Mouse (Mus musculus): Measurements from ENCODE around the gene Ndufa12. TPM values are rescaled to one million over a fixed set of nuclear protein-coding genes. Genes with fewer than 3 reads are reported as not detected.
A peak's percentile ranks its signal among the peaks of the same experiment; 100 is the strongest.

The Ndufa12 gene
- total and polyA plus RNA-seq, 3 experiments, result 137 to 276 TPM; not detected in 1

DNA sequence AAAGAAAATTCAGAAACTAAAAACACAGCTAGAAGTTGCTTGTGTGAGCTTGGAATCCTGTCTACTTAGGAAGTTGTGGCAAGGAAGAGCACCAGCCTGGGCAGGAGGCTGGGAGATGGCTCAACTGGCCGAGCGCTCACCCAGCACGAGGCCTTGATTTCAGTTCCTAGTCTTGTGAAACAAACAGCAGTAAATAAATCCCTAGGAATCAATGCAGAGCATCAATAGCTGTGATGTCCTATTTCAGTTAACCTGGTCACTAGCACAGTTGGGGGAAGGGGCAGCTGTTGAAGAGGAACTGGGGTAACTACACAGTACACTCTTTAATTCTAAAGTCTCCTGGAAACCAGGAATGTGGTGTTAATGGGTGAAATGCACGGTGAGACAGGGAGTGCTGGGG is 6.5 kb downstream of the Ndufa12 start:
- H3K27me3 ChIP-seq (ENCODE audit: control insufficient read depth in 1 of 2, insufficient read depth in 2 of 2, low read length in 2 of 2), result no peaks in the 10 kb centered on the region
- peaks cover 2 to 7% of the 10 kb centered on the region in 2 experiments; a peak in 2 of 4 replicates for H3K36me3 ChIP-seq (ENCODE audit: control insufficient read depth in 1 of 2, insufficient read depth in 2 of 2, low read length in 2 of 2)
- no peak overlapping the region for H3K4me3 ChIP-seq (ENCODE audit: control insufficient read depth in 1 of 2, insufficient read depth in 1 of 2, low read depth in 2 of 2, low read length in 2 of 2)
- no peaks in the 10 kb centered on the region for H3K4me1 ChIP-seq (ENCODE audit: control insufficient read depth in 1 of 2, insufficient read depth in 2 of 2, low read length in 2 of 2)
- DNase-seq (ENCODE audit: low read depth, low spot score), result no peak
- peaks cover 14% of the 10 kb centered on the region for H3K79me2 ChIP-seq (ENCODE audit: control insufficient read depth, insufficient read depth, low read length, poor library complexity)
- no peak for TF ChIP-seq USF2 (IDR thresholded peaks at IDR 0.05; ENCODE audit: borderline replicate concordance in 1 of 2, insufficient read depth in 1 of 2, low read depth in 1 of 2, low read length in 2 of 2)
- no peak for TF ChIP-seq MAFK (IDR thresholded peaks at IDR 0.05; ENCODE audit: borderline replicate concordance, low read depth, low read length)
- TF ChIP-seq ZMIZ1 (IDR thresholded peaks at IDR 0.05; ENCODE audit: low read depth, low read length), result no peak
- TF ChIP-seq USF1 (IDR thresholded peaks at IDR 0.05; ENCODE audit: low read depth, low read length), result no peak
- TF ChIP-seq MAX (IDR thresholded peaks at IDR 0.05; ENCODE audit: low read length), result no peak
- TF ChIP-seq RCOR1 (IDR thresholded peaks at IDR 0.05; ENCODE audit: low read depth, low read length), result no peak
- no peak for TF ChIP-seq ZNF384 (IDR thresholded peaks at IDR 0.05; ENCODE audit: low read depth, low read length)
- TF ChIP-seq MAZ (IDR thresholded peaks at IDR 0.05; ENCODE audit: low read depth, low read length), result no peak
- TF ChIP-seq HCFC1 (IDR thresholded peaks at IDR 0.05; ENCODE audit: low read depth, low read length), result no peak
- TF ChIP-seq E2F4 (IDR thresholded peaks at IDR 0.05; ENCODE audit: borderline replicate concordance, low read depth, low read length), result no peak
- no peak for TF ChIP-seq POLR2A (IDR thresholded peaks at IDR 0.05; ENCODE audit: control insufficient read depth in 1 of 2, insufficient read depth in 1 of 2, low read depth in 1 of 2, low read length in 2 of 2, poor library complexity in 1 of 2)
- TF ChIP-seq UBTF (IDR thresholded peaks at IDR 0.05; ENCODE audit: borderline replicate concordance, insufficient read depth, low read depth, low read length), result no peak
- H3K9me3 ChIP-seq (replicated peaks; ENCODE audit: insufficient read depth, low read length), result no peaks in the 10 kb centered on the region
- H3K27ac ChIP-seq (ENCODE audit: control insufficient read depth, low read depth, low read length), result no peak overlapping the region
- H3K9ac ChIP-seq (ENCODE audit: control insufficient read depth, low read depth, low read length, poor library complexity, severe bottlenecking), result no peak overlapping the region

DNA sequence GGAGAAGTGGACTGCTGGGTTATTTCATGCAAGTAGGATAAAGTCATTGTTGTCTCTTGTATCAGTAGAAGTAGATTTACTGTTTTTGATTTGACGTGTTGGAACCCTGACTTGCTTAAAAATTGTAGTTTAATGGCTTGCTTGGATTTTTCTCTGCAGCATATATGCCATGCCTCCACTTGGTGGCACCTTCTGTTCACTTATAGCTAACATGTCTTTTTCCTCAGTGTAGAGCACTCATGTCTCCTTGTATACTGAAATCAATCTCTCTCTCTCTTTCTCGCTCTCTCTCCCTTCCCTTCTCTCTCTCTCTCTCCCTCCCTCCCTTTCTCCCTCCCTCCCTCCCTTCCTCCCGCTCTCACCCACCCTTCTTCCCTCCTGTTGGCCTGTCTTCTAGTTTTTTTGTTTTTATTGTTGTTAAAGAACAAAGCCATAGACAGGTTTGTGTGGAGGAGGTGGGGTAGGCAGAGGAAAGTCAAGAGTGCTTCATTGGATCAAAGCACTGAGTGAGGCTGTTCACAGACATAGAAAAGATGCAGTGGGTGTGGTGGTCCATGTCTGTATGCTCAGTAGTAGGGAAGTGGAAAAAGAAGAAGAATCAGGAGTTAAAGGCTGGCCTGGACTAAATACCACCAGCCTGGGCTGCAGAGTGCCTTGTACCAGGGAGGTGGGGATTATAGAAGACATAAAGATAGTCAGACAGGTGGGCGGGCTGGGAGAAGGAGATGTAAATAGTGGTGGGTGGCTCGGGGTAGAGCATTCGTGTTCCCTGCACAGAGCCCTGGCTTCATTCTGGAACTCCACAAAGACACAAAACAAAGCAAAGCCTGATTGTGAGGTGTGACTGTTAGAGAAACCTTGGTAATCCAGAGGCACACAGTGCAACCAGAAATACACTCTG is 12.4 kb downstream of the Ndufa12 start:
- DNase-seq (ENCODE audit: low read depth, low spot score), result no peak
- Histone ChIP-seq H3K9ac (ENCODE audit: control insufficient read depth, low read depth, low read length, poor library complexity, severe bottlenecking) (no peak overlapping the region), H3K9me3 (replicated peaks; ENCODE audit: insufficient read depth, low read length) (no peaks in the 10 kb centered on the region), H3K36me3 (ENCODE audit: control insufficient read depth in 1 of 2, insufficient read depth in 2 of 2, low read length in 2 of 2) (peaks cover 0 to 4% of the 10 kb centered on the region in 2 experiments; a peak in 2 of 4 replicates), H3K4me1 (ENCODE audit: control insufficient read depth in 1 of 2, insufficient read depth in 2 of 2, low read length in 2 of 2) (no peaks in the 10 kb centered on the region), H3K4me3 (ENCODE audit: control insufficient read depth in 1 of 2, insufficient read depth in 1 of 2, low read depth in 2 of 2, low read length in 2 of 2) (no peak overlapping the region), H3K27ac (ENCODE audit: control insufficient read depth, low read depth, low read length) (no peak overlapping the region), H3K27me3 (ENCODE audit: control insufficient read depth in 1 of 2, insufficient read depth in 2 of 2, low read length in 2 of 2) (no peaks in the 10 kb centered on the region), H3K79me2 (ENCODE audit: control insufficient read depth, insufficient read depth, low read length, poor library complexity) (no peaks in the 10 kb centered on the region)
- TF ChIP-seq SIN3A (IDR thresholded peaks at IDR 0.05; ENCODE audit: low read length) (no peak), CHD1 (IDR thresholded peaks at IDR 0.05; ENCODE audit: low read depth, low read length) (no peak), CHD2 (IDR thresholded peaks at IDR 0.05; ENCODE audit: low read length) (no peak), MAX (IDR thresholded peaks at IDR 0.05; ENCODE audit: low read length) (no peak), CTCF (IDR thresholded peaks at IDR 0.05 in 2 of 3, conservative IDR thresholded peaks at IDR 0.05 in 1 of 3; ENCODE audit: control insufficient read depth in 1 of 3, insufficient read depth in 1 of 3, low read depth in 2 of 3, low read length in 3 of 3, poor library complexity in 1 of 3, severe bottlenecking in 1 of 3) (peak in 1 of 3 experiments; percentile 23; a peak in 2 of 6 replicates), USF1 (IDR thresholded peaks at IDR 0.05; ENCODE audit: low read depth, low read length) (no peak), TBP (IDR thresholded peaks at IDR 0.05; ENCODE audit: low read depth, low read length) (no peak), POLR2AphosphoS2 (IDR thresholded peaks at IDR 0.05; ENCODE audit: low read length) (no peak), JUND (IDR thresholded peaks at IDR 0.05; ENCODE audit: low read depth, low read length) (no peak), GABPA (IDR thresholded peaks at IDR 0.05; ENCODE audit: low read depth, low read length) (no peak), ZC3H11A (IDR thresholded peaks at IDR 0.05; ENCODE audit: low read depth, low read length) (0 out of 2 replicates have a peak, but pooled peaks have one; percentile 4), ETS1 (IDR thresholded peaks at IDR 0.05; ENCODE audit: low read depth, low read length) (no peak), RAD21 (IDR thresholded peaks at IDR 0.05; ENCODE audit: low read depth, low read length) (peak; percentile 30), MYB (IDR thresholded peaks at IDR 0.05; ENCODE audit: low read depth, low read length) (no peak), EP300 (IDR thresholded peaks at IDR 0.05; ENCODE audit: low read depth in 1 of 2, low read length in 2 of 2) (no peak), ELF1 (IDR thresholded peaks at IDR 0.05; ENCODE audit: low read depth, low read length) (no peak), SMC3 (IDR thresholded peaks at IDR 0.05; ENCODE audit: low read depth, low read length) (peak; percentile 20; the same call in 1 of the 2 replicates), TAL1 (IDR thresholded peaks at IDR 0.05; ENCODE audit: low read length) (no peak), MXI1 (IDR thresholded peaks at IDR 0.05; ENCODE audit: low read depth, low read length) (no peak), ZMIZ1 (IDR thresholded peaks at IDR 0.05; ENCODE audit: low read depth, low read length) (no peak), MAZ (IDR thresholded peaks at IDR 0.05; ENCODE audit: low read depth, low read length) (no peak), KAT2A (conservative IDR thresholded peaks at IDR 0.05; ENCODE audit: low read depth, low read length) (no peak), HCFC1 (IDR thresholded peaks at IDR 0.05; ENCODE audit: low read depth, low read length) (no peak), E2F4 (IDR thresholded peaks at IDR 0.05; ENCODE audit: borderline replicate concordance, low read depth, low read length) (no peak)

Measured in MEL (cell line).